ENCODE assay signal across 29 mouse cellular contexts in genomic region chr16:90439493-90439892, GRCm38 (mm10). TPM values are rescaled to one million over a fixed set of nuclear protein-coding genes. Genes with fewer than 3 reads are reported as not detected.
"Had no signal": no experiment of that assay in that cellular context is flagged by ENCODE, and none has a peak within 500 bp of the region (broad histone marks: within the 10 kb centered on the region; RNA-seq: fewer than 3 reads in every experiment).

No protein-coding gene starts in this region.

- H3K9ac ChIP-seq: embryonic facial prominence, embryonic 12.5 days; embryonic facial prominence, embryonic 13.5 days; embryonic facial prominence, embryonic 15.5 days; forebrain, embryonic 12.5 days; forebrain, embryonic 13.5 days; forebrain, embryonic 15.5 days; forebrain, postnatal 0 days had no signal

- DNase-seq: cerebellum, adult 9-11 months; cerebellum, postnatal 10 days; cerebellum, postnatal 14 days; cerebellum, postnatal 25 days; cerebellum, postnatal 36 days; embryo, embryonic 11 days; forebrain, postnatal 0 days; gastrocnemius, adult 2 months; gastrocnemius, postnatal 10 days; gastrocnemius, postnatal 14 days; gastrocnemius, postnatal 25 days; gastrocnemius, postnatal 36 days; heart, adult 11 months; heart, adult 18-20 months; heart, adult 2 months had no signal

- H3K9me3 ChIP-seq: embryonic facial prominence, embryonic 10.5 days; embryonic facial prominence, embryonic 12.5 days; embryonic facial prominence, embryonic 13.5 days; embryonic facial prominence, embryonic 15.5 days; forebrain, embryonic 10.5 days; forebrain, embryonic 12.5 days; forebrain, embryonic 13.5 days; forebrain, embryonic 15.5 days; heart, embryonic 10.5 days had no signal

- H3K4me2 ChIP-seq: embryonic facial prominence, embryonic 12.5 days; embryonic facial prominence, embryonic 13.5 days; embryonic facial prominence, embryonic 15.5 days; forebrain, embryonic 12.5 days; forebrain, embryonic 13.5 days; forebrain, embryonic 15.5 days had no signal

- H3K27ac ChIP-seq: embryonic facial prominence, embryonic 10.5 days; embryonic facial prominence, embryonic 12.5 days; embryonic facial prominence, embryonic 13.5 days; embryonic facial prominence, embryonic 15.5 days; forebrain, embryonic 10.5 days; forebrain, embryonic 12.5 days; forebrain, embryonic 13.5 days; forebrain, embryonic 15.5 days; gastrocnemius, adult 2 months; heart, adult 2 months; heart, embryonic 10.5 days had no signal

- H3K27me3 ChIP-seq: embryonic facial prominence, embryonic 12.5 days; embryonic facial prominence, embryonic 13.5 days; embryonic facial prominence, embryonic 15.5 days; forebrain, embryonic 12.5 days; forebrain, embryonic 13.5 days; forebrain, embryonic 15.5 days had no signal

- H3K4me3 ChIP-seq: embryonic facial prominence, embryonic 10.5 days; embryonic facial prominence, embryonic 12.5 days; embryonic facial prominence, embryonic 13.5 days; embryonic facial prominence, embryonic 15.5 days; erythroblast, embryonic 14.5 days; forebrain, embryonic 10.5 days; forebrain, embryonic 12.5 days; forebrain, embryonic 13.5 days; forebrain, embryonic 15.5 days; gastrocnemius, adult 2 months; heart, adult 2 months; heart, embryonic 10.5 days had no signal

- ATAC-seq: forebrain, embryonic 13.5 days; forebrain, embryonic 14.5 days; forebrain, embryonic 15.5 days; forebrain, embryonic 16.5 days; forebrain, postnatal 0 days had no signal

RNA-seq across cellular contexts. Expression of gene Hunk, which starts 53.7 kb away (rescaled TPM):
- total RNA-seq: common myeloid progenitor, adult 5-6 weeks; granulocyte monocyte progenitor cell, adult 5-6 weeks had no signal
- polyA plus RNA-seq: erythroblast, embryonic 14.5 days had no signal
